Mouse (Mus musculus): ENCODE measurements at regions not wholly inside any gene's neighbourhood (a gene's known extent, or its start where the extent isn't known, plus 50 kb on each side); places are given as distances from the start of the nearest gene placed in this dataset.

DNA sequence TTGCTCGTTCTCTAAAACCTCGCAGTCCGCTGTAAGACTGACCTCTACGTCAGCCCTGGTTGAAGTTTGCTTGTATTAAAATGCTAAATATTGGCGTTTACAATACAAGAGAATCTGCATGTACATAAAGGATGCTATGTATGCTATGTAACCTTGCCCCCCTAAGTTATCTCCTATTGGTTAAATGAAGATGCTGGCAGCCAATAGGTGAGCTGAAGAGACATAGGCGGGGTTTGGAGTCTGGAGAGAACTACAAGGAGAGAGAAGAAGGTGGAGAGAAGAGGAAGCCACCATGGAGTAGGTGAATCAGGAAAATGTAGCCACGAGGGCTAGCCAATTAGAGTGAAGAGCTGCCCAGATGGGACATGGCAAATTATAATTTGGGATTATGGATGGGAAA, 214.0 kb upstream of the Amigo2 start:
- no peak for DNase-seq (ENCODE audit: low spot score in 2 of 2)

DNA sequence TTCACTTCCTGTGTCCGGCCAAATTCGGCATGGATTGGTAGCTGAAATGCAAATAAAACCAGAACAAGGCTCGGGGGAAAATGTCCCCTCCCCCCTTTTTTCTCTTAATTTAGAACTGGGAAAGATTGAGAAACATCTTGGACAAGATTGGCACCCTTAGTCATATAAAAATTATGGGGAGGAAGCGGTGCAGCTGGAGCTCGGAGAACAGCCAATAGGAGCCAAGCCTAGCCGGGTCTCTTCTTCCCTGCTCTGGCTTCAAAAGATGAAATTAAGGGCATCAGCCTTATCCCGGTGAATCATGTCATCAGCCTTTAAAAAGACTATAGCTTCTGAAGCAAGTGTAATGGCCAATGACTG, 213.3 kb upstream of the Amigo2 start:
- DNase-seq (ENCODE audit: low spot score in 2 of 2) = no peak

DNA sequence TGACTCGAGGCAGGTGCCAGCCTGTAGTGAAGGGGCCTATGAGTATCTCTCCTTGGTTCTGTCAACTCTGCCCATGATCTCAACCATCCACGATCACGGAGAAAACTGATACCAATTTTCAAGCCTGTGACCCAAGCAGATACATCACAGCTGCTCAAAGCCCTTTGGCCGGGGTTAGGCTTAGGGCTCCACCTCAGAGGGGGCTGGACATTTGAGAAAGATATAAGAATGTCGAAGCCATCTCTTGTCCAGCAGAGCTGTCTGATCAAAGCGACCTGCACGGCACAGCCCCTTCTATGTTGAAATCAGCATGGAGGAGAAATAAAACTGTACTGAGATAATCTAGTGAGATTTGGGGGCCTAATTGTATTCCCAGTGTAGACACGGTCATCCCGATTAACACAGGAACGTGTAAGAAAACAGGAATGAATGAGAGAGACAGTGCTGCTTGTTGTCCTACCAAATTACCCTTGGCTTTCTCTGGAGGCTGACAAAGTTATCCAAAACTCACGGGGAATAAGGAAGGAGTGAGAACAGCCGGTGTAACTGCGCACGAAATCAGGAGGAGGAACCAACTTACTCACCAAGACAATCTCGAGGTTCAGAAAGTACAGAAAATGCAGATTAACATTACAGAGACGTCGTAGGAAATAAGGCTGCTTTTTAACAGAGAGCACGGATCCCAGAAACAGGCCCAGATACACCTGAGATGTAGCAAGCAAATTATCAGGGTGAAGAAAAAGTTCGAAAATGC, 212.7 kb upstream of the Amigo2 start:
- no peak for DNase-seq (ENCODE audit: low spot score in 2 of 2)

DNA sequence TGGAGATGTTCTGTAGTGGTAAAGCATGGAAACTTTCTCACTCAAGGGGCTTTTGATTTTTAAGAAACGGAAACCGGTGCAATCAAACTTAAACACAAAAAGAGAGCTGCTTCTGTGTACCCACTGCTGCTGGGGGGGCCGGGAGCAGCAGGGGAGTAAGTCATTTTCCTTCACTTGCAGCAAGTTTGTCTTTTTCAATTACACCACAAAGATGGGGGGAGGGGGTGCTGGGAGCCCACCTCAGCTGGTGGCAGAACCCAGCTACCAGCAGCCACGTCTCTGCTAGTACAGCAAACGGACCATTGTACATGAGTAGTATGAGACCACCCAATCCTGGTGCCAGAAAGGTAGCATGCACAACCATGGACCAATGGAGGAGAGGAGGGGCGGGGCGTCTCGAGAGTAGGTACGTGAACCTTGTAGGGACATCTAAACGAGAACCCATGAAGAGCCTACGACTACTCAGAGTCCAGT, 211.7 kb upstream of the Amigo2 start:
- no peak for DNase-seq (ENCODE audit: low spot score in 2 of 2)

DNA sequence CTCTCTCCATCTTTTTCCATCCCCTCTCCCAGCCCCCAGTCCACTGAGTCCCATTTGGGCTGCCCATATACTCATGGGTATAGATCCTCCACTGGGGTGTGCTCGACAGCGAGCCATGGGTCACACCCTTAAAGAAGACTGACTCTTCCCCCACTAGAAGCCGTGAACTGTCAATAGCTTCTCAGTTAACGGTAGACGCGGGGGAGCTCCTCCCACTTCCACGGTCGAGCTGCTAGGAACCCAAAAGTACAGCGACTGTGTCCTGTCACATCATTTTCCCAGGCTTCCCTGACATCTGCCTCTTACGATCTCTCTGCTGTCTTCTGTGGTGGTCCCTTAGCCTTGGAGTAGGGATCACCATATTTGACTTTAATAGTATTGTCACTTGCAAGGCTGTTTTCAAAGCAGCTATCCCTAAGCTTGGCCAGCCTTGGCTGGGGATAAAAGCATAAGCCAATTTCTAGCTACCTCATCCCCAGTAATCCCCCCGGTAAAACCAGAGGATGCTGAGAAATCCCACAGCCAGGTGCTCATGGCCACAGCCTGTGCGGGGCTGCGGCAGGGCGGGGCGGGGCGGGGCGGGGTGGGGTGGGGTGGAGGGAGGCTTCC, 211.2 kb upstream of the Amigo2 start:
- no peak for DNase-seq (ENCODE audit: low spot score in 2 of 2)

DNA sequence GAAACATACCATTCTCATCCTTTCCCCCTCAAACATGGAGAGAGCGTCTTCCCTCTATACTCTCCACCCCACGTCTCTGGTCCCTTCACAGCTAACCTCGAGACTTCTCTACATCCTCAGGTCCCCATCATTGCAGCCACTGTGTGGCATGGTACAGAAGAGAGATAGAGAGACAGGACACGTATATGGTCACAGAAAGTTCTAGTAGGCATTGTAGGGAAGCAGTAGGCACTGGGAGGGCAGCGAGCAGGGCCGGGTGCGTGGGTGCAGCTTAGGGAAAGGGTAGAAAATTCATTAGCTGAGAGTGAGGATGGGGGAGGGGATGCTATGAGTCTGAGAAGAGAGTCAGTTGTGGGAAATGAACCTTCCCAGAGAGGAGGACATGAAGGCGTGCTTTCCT, 210.4 kb upstream of the Amigo2 start:
- no peak for DNase-seq (ENCODE audit: low spot score in 2 of 2)

DNA sequence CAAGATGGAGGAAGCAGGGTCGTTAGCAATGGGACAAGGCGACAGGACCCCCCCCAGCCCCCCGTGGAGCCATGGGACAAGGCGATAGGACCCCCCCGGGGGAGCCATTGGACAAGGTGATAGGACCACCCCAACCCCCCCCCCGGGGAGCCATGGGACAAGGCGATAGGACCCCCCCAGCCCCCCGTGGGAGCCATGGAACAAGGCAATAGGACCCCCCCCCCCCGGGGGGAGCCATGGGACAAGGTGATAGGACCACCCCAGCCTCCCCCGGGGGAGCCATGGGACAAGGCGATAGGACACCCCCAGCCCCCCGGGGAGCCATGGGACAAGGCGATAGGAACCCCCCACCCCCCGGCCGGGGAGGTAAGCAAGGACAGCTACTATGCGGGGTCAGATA, 209.9 kb upstream of the Amigo2 start:
- DNase-seq (ENCODE audit: low spot score in 2 of 2) = no peak

DNA sequence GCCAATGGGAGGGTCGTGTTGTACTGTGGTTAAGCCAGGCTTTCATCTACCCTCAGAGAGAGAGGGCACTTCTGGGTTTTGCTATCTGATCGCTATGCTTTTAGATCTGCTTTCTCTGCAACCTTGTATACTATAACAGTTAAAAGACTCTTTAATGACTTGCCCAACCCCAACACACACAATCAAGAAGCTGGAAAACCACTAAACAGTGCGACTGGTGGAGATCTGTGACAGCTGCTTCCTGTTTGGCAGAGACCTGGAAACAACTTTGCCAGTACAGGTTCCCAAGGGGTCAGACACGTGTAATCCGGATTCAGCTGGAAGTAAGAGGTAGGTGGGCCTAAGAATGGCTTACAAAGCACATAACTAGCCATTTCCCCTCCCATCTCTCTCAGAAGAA, 208.6 kb upstream of the Amigo2 start:
- DNase-seq (ENCODE audit: low spot score in 2 of 2) = no peak

DNA sequence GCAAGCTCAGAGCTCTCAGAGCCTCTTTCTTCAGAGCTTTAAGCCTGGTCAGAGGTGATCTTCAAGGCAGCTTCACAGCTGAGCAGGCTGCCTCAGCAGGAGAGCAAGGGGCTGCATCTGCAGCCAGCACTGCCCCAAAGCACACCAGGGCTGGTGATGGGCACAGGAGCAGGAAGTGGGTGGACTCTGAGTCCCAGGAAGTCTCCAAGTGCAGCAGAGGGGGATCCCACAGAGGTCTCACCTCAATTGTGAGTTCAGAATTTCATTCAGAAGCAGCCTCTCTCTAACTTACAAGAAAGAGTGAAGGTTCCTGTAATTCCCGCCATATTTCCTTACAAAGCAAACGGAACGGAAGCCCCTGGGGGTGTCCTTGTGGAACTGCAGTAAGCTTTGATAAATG, 202.6 kb upstream of the Amigo2 start:
- no peak for DNase-seq (ENCODE audit: low spot score in 2 of 2)

DNA sequence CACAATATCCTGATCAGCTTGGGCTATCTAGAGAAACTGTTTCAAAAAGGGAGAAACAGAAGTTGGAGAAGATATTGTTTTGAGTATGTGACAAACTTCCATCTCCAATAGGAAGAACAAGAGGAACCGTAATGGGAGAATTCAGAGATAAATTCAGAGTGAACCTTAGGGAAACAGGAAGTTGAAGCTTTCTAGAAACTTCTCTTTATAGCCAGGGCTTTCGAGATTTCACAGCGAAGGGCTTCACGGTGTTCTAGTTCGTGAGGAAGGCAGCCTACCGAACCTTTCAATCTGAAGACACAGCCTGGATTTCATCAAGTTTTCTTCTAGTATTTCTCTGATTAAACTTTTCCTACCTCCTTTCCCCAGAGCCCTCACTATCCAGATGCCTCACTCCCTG, 201.9 kb upstream of the Amigo2 start:
- DNase-seq (ENCODE audit: low spot score in 2 of 2) = no peak

DNA sequence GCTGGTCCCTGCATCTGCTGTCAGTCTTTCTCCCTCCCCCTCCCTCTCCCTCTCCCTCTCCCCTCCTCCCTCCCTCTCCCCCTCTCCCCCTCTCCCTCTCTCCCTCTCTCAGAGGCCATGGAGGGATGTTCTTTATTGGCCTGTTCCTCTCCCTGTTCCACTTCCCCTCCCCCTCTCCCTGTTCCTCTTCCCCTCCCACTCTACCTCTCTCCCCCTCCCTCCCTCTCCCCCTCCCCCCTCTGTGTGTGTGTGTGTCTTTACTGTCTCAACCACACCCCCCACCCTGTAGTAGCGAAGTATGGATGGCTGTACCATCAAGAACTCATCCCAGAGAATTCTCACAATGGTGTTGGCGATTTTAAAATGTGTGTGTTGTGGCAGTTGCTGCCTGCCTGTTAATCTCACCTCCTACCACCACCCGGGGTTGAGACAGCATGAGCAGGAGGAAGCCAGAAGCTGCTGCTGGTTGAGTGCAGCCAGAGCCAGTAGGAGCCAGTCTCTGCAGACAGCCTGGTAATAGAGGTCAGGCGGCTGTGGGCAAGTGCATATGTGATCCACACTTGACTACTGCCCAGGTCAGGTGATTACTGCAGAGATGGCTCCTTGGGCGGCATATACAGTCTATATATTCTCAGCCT, 201.3 kb upstream of the Amigo2 start:
- no peak for DNase-seq (ENCODE audit: low spot score in 2 of 2)

DNA sequence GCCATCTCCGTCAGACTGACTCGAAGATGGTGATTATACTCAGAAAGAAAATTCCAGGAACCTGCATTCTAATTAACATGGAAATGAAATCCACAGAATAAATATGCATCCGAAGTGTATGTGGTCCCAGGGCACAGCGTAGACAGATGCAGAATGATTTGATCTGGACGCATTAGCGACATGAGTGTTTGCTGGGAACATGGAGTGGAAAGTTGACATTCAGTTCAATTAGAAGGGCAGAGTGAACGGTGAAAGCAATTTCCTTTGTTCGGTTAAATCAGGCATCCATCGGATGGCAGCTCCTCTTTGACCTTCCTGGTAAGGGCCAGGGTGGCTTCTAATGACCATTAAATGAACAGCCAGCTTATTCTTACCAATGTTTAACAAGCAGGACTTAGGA, 199.1 kb upstream of the Amigo2 start:
- DNase-seq (ENCODE audit: low spot score in 2 of 2) = no peak

DNA sequence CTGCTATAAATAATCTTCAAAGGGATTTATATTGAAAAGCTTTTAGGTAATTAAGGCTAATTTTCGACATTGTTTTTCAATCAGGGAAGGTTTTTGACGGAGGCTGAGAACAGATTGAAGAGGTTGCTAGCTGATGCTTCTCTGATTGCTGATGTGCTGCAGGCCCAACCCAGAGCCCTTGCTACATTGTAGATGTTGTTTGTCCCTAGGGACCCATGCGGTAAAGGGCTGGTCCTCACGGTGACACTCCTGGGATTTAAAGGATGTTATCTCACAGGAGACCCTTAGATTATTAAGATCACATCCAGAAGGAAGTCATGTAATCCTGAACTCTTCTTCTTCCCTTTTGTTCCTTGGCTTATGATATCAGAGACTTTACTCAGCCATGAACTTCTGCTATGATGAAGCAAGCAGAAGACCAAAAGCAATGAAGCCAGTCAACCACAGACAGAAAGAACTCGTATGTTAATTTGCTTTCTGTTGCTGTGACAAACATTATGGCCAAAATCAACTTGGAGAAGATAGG, 191.2 kb upstream of the Amigo2 start:
- no peak for DNase-seq (ENCODE audit: low spot score in 2 of 2)

All from urinary bladder, postnatal 36 days (tissue).